Mouse (Mus musculus): ENCODE results near the gene Pan2. TPM values are rescaled to one million over a fixed set of nuclear protein-coding genes. Genes with fewer than 3 reads are reported as not detected.
A peak's percentile ranks its signal among the peaks of the same experiment; 100 is the strongest.

Pan2 gene
- polyA plus RNA-seq, 2 experiments from 2014 or later: 24.4 to 48.3 TPM

DNA sequence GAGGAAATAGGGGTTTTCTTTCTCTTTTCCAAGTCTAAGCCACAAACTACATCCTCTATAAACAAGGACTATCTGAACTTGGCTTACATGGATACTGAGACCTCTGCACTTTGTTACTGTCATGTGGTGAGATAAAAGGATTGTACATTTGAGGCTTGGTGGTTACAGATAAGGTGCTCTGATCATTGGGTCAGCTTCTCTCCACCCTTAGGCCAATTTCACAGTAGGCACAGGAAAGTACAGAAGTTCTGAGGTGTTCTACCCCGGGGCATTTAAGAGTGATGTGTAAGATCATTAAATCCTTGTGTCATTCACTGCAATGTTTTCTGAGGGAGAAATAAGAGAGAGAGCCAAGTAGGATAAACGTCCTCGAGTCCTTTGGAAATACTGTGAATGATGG lies 33.5 kb downstream of the Pan2 start:
- no peak for ATAC-seq

DNA sequence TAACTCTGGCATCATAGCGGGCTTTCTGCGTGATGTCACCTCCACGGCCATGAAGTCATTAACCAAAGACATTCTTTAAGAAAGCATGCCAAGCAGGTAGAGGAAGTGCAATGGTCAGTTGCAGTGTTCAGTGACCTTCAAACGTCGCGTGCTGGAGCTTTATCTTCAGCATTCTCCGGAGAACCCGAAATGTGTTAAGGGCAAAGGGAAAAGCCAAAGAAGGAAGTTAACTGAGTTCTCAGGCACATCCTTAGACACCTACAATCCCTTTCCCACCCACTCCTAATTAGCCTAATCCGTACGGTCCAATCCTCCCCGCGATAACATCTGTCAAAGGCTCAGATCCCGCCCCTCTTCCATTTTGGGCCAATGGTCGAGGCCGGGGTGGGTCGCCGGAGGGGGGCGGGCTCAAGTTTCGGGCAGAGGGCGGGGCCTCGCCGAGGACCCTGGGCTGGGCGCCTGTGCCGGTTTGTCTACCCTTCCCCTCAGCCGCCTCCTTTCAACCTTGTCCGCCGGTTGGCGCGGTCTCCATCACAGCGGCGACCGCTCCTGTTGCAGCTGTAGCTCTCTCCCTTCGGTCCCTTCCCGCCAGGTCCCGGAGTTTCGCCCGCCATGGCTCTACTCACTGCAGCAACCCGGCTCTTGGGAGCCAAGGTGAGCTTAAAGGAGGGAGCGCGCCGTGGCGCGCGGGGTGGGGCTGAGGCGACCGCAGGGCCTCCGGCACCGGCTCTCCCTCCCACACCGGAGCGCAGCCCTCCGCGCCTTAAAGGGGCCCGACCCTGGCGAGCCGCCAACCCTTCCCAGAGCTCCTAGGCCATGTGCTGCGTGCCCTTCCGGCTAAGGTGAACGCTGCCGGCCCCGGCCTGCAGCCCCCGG lies 34.4 kb downstream of the Pan2 start, which contains the start of gene Cs:
Gene Cs, plus strand, starts transcription at position 429 of the 876 bp plus-strand sequence.
- ATAC-seq: peak; percentile 94

DNA sequence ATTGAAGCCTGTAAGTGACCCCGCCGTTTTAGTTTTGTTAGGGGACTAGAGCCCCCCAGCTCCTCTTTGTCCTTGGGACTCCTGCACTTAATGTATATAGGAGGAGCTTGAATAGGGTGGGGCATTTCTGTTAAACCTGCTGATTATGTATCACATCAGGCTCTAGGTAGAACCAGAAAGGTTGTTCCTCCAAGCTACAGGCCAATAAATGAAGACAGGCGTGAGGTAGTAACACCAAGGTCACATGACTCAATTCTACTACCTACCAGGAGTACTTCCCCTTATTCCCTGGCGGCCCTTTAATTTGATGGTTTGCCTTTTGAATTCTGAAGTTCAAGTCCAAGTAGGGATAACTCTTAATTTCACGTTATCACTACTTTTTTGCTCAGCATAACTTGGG lies 35.3 kb downstream of the Pan2 start:
- ATAC-seq: no peak

DNA sequence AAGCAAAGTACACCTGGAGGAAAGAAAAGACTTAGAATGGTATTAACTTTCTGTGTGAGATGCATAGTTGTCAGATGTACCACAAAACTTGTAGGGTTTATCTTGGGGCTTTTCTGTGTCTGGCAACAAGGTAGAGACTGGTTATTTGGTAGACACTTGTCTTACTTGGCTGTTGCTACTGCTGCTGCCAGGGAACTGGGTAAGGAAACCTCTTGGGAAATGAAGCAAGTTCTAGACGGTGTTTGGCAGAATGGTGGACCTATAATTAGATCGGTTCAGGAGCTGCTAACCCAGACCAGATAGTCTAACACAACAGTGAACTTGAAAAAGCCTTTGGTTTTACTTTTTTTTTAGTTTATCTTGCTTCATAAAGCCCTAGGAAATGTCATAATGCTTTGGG lies 35.8 kb downstream of the Pan2 start:
- no peak for ATAC-seq

DNA sequence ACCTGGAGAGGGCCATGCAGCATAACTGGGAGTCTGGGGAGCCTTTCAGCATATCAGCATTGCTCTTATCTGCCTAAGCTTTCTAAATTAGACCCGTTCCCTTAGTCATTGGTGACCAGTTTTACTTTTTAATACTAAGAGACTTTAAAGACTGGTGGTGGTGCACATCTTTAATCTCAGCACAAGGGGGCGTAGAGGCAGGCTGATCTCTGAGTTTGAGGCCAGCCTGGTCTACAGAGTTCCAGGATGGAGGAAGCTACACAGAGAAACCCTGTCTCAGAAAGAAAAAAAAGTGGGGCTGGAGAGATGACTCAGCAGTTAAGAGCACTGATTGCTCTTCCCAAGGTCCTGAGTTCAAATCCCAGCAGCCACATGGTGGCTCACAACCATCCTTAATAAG lies 37.1 kb downstream of the Pan2 start:
- no peak for ATAC-seq

DNA sequence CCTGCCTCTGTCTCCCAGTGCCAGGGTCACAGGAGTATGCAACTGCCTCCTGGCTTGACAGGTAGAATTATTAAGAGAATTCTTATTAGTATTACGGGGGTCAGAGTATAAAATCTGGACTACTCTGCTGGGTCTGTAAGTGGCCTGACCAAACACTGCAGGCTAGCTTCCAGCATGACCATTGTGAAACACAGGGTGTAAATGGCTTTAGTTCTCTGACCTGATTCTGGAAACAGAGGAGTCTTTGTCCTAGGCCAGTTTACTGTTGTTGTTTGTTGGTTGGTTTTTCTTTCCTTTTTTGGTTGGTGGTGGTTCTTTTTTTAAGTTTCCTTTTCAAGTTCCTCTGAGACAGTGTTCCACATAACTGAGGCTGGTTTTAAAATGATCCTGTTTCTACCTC lies 40.3 kb downstream of the Pan2 start:
- no peak for ATAC-seq

DNA sequence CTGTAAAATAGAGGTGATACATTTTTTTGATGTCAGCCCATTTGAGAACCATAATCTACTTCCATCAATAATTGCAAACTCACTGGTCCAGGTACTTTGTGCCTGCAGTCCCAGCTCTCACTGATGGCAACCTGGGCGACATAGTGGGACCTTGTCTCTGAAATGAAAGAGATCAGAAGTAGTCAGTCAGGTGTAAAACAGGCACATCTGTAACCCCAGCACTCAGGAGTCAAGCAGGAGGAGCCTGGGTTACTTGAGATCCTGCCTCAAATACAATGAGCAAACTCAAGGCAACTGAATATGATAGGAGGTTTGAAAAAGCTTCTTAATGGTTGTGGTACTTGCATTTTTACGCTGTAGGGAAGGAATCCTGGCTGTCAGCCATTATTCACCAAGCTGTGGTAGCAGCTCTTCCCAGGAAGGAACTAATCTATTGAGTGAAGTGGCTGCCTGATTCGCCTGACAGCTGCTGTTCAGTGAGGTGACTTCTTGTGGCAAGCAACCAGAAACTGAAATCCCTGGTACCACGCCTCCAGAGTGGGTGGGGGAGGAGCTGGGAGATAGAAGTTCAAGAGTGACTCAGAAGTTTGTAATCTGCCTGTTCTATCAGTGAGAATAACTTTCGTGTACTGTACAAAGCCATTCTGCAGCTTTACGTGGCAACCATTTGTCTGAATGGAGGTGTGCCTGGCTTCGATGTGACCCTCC lies 41.6 kb downstream of the Pan2 start:
- ATAC-seq: peak; percentile 97

DNA sequence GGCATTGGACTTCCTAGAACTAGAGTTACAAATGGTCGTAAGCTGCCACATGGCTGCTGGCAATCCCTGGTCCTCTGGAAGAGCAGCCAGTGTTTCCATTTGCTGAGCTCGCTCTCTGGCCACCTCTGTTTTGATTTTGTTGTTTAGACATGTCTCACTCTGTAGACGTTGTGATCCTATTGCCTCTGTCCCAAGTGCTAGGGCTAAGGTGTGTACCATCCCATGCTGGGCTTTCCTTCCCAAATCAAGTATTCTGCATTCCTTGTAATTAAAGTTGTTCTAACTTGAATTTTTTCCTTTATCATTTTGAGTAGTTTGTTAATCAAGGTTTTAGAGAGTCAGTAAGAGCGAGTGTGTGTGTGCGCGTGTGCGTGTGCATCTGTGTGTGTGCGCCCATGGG lies 44.4 kb downstream of the Pan2 start:
- ATAC-seq: no peak

DNA sequence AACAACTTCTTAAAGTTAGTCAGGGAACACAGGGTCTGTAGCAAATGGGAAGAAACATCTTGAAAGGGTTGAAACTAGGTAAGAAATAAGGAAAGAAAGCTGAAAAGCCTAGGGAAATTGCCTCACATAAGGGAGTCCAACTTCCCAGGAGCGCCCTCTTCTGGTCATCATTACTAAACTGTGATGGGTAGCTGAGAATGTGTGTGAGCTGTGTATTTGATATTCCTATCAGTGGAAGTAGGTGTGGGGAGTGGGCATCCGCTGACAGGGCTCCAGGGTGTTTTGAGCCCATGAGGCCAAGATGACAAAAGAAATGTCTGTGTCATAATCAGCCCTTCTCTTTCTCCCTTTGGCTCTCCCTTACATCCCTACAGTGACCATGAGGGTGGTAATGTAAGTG lies 55.7 kb downstream of the Pan2 start:
- no peak for ATAC-seq

DNA sequence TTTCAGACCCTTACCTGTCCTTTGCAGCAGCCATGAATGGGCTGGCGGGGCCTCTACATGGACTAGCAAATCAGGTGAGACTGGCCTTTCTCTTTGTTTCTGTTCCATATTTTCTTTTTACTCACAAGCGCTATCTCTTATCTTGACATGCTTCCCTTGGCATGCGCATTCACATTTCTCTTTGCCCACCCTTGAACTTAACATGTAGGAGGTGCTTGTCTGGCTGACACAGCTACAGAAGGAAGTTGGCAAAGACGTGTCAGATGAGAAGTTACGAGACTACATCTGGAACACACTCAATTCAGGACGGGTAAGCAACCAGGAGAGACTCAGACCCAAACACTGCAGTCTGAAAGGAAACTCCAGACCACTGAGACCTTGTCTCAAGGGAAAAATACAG lies 56.1 kb downstream of the Pan2 start:
- ATAC-seq: no peak

DNA sequence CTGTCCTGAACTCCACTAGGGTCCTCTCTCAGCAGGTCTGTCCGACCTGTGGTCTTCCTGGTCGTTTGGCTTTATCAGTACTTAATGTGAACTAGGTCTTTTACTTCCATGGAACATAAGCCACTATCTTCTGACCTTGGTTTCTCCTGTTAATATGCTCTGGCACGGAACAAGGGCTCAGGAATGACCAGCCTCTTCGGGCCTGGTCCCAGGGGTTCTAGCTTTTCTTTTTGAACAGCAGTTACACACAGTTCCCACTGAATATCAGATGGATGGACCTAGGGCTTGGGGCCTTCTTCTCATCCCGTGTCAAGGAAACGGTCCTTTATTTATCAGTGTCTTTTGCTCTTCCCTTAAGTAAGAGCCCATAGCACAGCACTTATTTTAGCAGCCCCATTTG lies 58.7 kb downstream of the Pan2 start:
- ATAC-seq: no peak

DNA sequence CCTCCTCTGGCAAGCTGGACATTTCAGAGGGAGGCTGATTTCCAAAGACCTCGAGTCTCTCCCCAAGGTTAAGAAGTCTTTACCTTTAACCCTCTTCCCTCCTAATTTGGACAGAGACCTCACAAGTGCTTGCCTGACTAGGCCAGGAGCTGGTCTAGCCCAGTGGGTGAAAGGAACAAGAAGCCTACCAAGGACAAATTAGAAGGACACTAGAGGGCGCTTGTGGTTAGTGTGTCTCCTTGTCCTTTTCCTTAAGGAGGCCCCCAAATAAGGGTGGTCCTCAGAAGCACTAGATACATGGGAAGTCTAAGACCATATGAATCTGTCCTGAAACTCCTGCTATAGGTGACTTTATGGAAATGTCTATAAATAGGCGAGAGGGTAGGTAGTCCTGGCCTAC lies 59.4 kb downstream of the Pan2 start:
- no peak for ATAC-seq

DNA sequence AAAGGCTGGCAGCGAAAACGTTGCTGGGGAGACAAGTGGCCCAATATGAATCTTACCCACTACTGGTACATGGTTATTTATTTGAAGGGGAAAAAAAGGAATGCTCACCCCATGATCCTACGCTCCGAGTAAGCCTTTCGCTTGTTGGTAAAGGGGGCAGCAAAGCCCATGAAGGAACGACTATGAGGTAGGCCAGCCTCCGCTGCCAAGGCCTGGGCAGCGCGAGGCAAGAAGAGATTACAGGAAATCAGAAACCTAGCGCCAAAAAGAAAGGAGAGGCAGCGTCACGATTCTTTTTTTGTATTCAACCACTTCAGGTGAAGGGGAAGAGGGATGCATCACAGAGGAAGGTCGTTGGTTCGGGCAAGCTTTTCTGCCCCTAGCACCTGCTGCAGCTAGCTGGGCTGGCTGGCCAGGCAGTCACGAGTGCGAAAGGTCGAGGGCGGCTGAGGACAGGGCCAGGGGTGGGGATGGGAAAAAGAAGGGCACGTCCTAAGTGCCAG lies 64.8 kb downstream of the Pan2 start:
- ATAC-seq: no peak

DNA sequence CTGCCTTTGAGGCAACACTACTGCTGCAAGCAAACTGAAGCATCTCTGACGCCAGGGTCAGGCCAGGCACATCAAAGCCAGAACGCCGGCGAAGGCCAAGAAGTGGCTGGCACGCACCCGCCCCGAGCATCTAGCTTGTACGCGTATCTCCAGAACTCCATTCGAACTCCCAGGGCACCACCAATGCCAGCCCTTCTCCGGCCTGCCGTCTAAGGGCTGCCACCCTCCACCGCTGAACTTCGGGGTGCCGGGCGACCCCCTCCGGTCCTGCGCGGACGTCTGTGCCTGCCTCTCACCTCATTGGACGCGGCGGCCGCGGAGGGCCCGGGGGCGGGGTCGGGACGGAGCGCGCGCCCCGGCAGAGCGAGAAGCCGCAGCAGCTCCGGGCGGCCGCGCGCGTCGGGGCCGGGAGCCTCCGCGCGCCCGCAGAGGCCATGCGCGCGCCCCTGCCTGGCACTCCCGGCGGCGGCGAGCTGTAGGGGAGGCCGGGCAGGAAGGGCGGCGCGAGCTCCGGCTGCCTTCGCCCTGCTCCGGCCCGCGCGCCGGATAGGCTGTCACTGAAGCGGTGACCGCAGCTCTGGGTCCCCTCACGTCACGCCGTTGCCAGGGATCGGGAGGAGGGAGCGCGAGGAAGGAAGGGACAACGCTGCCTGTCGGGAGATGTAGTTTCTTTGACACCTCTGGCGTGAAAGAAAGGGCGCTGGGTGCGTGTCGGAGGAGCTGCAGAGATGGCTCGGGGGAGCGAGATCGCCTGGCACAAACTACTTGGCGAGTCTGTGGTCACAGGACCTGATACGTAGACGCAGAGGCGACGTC lies 65.5 kb downstream of the Pan2 start, which contains the start of gene Coq10a:
Gene Coq10a, minus strand, starts transcription at position 596 of the 816 bp plus-strand sequence.
- ATAC-seq: peak; percentile 85

DNA sequence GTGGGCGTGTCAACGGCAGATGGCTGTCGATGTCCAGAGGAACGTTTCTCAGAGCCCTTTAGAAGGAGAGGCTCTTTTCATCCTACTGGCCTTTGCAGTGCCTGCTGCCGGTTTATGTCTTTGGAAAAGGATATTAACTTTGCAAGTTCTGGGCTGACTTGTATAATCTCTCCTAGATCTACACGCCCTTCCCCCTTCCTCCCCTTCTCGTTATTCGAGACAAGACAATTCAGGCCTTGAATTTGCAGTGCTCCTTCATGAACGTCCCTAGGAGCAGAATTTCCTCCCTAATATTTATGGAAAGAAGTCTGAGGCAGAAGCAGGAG lies 66.0 kb downstream of the Pan2 start:
- peak; percentile 3 for ATAC-seq

DNA sequence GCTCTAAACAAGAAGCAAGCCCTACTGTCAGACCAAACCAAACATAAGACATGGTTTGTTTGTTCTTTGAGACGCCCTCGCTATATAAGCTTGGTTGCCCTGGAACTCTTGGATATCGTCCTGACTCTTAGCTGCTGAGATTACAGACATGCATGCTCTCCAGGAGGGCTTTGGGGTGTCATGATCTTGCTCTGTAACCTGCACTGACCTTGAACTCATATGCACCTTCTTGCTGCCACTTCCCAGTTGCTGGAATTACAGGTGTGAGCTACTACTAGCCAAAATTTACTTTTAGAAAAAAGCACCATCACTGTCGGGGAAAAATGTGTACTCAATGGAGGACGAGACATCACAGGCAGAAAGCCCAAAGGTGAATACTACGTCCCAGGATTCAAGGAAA lies 66.5 kb downstream of the Pan2 start:
- no peak for ATAC-seq

DNA sequence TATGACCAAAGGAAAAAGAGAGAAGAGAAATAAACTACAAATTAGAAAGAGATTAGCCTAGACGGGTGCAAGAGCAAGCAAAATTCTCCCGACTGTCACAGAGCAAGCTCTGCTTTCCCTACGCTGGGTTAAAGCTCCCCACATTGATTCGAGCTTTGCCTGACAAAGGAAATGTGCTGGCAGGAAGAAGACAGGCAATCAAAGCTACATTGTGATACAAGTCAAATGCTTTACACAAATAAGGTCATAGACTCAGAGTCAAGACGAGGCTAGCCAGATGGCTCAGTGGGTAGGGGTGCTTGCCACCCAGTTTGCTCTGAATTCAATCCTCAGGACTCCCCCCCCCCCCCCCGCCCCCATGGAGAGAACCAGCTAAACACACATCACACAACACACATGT lies 66.9 kb downstream of the Pan2 start:
- no peak for ATAC-seq

DNA sequence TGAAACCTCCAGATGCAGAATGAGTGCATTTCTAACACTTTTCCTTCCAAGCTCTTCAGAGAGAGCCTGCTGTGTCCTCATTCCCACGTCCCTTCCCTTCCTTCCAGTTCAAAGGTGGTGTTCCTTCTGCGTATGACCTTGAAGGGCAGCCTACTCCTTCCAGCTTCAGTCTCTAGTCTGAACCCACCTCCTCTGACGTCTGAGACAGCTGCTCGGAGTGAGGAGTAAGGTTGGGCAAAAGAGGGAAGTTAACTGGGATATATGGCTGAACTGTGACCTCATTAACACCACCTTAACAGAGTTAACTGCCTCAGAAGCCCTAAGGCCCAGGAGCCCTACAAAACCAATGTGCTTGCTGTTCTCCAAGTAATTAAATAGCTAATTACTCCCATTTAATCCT lies 67.5 kb downstream of the Pan2 start:
- no peak for ATAC-seq

Other genes with a start within 250 kb of the Pan2 start
- 100 to 1,000 TPM; 234 to 353 TPM for gene Ptges3, start 244.4 kb upstream of the Pan2 start, polyA plus RNA-seq (2017; shearing (Covaris generic))
- gene Atp5b, start 220.1 kb upstream of the Pan2 start, polyA plus RNA-seq (2017; shearing (Covaris generic)): 100 to 1,000 TPM; 455 to 512 TPM
- gene Baz2a, start 211.8 kb upstream of the Pan2 start, polyA plus RNA-seq (2017; shearing (Covaris generic)): 10 to 100 TPM; 50.9 to 75.4 TPM
- gene Rbms2, start 123.0 kb upstream of the Pan2 start, polyA plus RNA-seq (2017; shearing (Covaris generic)): 10 to 100 TPM; 24.9 to 31.7 TPM
- gene Gls2, start 108.9 kb upstream of the Pan2 start, polyA plus RNA-seq (2017; shearing (Covaris generic)): under 1 TPM in 1 of 2 experiments, not detected in 1; 0.32 TPM
- 10 to 100 TPM; 12.2 to 19.6 TPM for gene Spryd4, start 91.5 kb upstream of the Pan2 start, polyA plus RNA-seq (2017; shearing (Covaris generic))
- gene Mip, start 77.5 kb upstream of the Pan2 start, polyA plus RNA-seq (2017; shearing (Covaris generic)): not detected
- gene Timeless, start 71.3 kb upstream of the Pan2 start, polyA plus RNA-seq (2017; shearing (Covaris generic)): 10 to 100 TPM; 28.0 to 42.5 TPM
- gene Apon, start 49.2 kb upstream of the Pan2 start, polyA plus RNA-seq (2017; shearing (Covaris generic)): not detected
- gene Apof, start 34.7 kb upstream of the Pan2 start, polyA plus RNA-seq (2017; shearing (Covaris generic)): not detected
- 10 to 100 TPM; 58.1 to 92.7 TPM for gene Stat2, start 32.8 kb upstream of the Pan2 start, polyA plus RNA-seq (2017; shearing (Covaris generic))
- gene Il23a, start 4.6 kb upstream of the Pan2 start, polyA plus RNA-seq (2017; shearing (Covaris generic)): not detected
- 100 to 1,000 TPM; 116 to 120 TPM for gene Cnpy2, start 19.1 kb downstream of the Pan2 start, polyA plus RNA-seq (2017; shearing (Covaris generic))
- gene Cs, start 34.4 kb downstream of the Pan2 start, polyA plus RNA-seq (2017; shearing (Covaris generic)): 100 to 1,000 TPM; 124 to 182 TPM
- gene Coq10a, start 65.7 kb downstream of the Pan2 start, polyA plus RNA-seq (2017; shearing (Covaris generic)): 10 to 100 TPM; 14.5 to 15.7 TPM
- gene Ankrd52, start 73.8 kb downstream of the Pan2 start, polyA plus RNA-seq (2017; shearing (Covaris generic)): 1 to 10 TPM; 2.3 to 3.3 TPM
- not detected for gene Slc39a5, start 97.9 kb downstream of the Pan2 start, polyA plus RNA-seq (2017; shearing (Covaris generic))
- gene Nabp2, start 108.2 kb downstream of the Pan2 start, polyA plus RNA-seq (2017; shearing (Covaris generic)): 10 to 100 TPM; 63.3 to 77.5 TPM
- gene Rnf41, start 108.3 kb downstream of the Pan2 start, polyA plus RNA-seq (2017; shearing (Covaris generic)): 10 to 100 TPM; 28.7 to 51.8 TPM
- gene Smarcc2, start 155.9 kb downstream of the Pan2 start, polyA plus RNA-seq (2017; shearing (Covaris generic)): 10 to 100 TPM; 45.7 to 62.7 TPM
- gene Myl6, start 190.8 kb downstream of the Pan2 start, polyA plus RNA-seq (2017; shearing (Covaris generic)): 100 to 1,000 TPM; 937 to 954 TPM
- 1 to 10 TPM; 4.3 to 5.4 TPM for gene Myl6b, start 195.3 kb downstream of the Pan2 start, polyA plus RNA-seq (2017; shearing (Covaris generic))
- gene Esyt1, start 222.5 kb downstream of the Pan2 start, polyA plus RNA-seq (2017; shearing (Covaris generic)): 10 to 100 TPM; 68.4 to 84.4 TPM
- 10 to 100 TPM in 1 of 2 experiments, 1 to 10 TPM in 1; 9.2 to 11.8 TPM for gene Zc3h10, start 244.4 kb downstream of the Pan2 start, polyA plus RNA-seq (2017; shearing (Covaris generic))
- gene Rpl41, start 246.0 kb downstream of the Pan2 start, polyA plus RNA-seq (2017; shearing (Covaris generic)): 1,000 to 10,000 TPM; 4,848 to 7,095 TPM

All from CD4-positive, CD25-positive, alpha-beta regulatory T cell, adult 4 months (primary cell).